Mouse (Mus musculus) midbrain, postnatal 0 days (tissue): ENCODE measurements at regions not wholly inside any gene's neighbourhood (a gene's known extent, or its start where the extent isn't known, plus 50 kb on each side); places are given as distances from the start of the nearest gene placed in this dataset.

ENCODE experiments used
- ATAC-seq: fragments of 200-750 bp; cut with Nextera tagmentation; 2 replicates; pipeline ENCODE4 v1.8.0; 2017; ENCODE audit warnings: moderate number of reproducible peaks, mild to moderate bottlenecking, moderate TSS enrichment, moderate library complexity; ENCODE audit not compliant: low FRiP score
- DNase-seq: peaks from one replicate; pipeline ENCODE4 v3.0.0-alpha.2; 2015; ENCODE audit warnings: low spot score
- H3K27ac ChIP-seq: fragments of 300-500 bp; sonication (generic); 2 replicates; pipeline ENCODE4 v1.5.1; 2014; ENCODE audit warnings: low read depth, mild to moderate bottlenecking, low read length, mixed read lengths
- H3K27me3 ChIP-seq: fragments of 300-500 bp; sonication (generic); 2 replicates; pipeline ENCODE4 v1.6.1; 2014; ENCODE audit warnings: low read length, control low read depth, mixed read lengths; ENCODE audit not compliant: insufficient read depth
- H3K36me3 ChIP-seq: fragments of 300-500 bp; sonication (generic); 2 replicates; pipeline ENCODE4 v1.6.1; 2014; ENCODE audit warnings: low read length, control low read depth, mixed read lengths; ENCODE audit not compliant: insufficient read depth
- H3K4me1 ChIP-seq: fragments of 300-500 bp; sonication (generic); 2 replicates; pipeline ENCODE4 v1.6.1; 2014; ENCODE audit warnings: mild to moderate bottlenecking, control low read depth, antibody characterized with exemption, low read length, mixed read lengths; ENCODE audit not compliant: insufficient read depth
- H3K4me2 ChIP-seq: fragments of 300-500 bp; sonication (generic); 2 replicates; pipeline ENCODE4 v1.6.1; 2014; ENCODE audit warnings: low read depth, mild to moderate bottlenecking, low read length, mixed read lengths; ENCODE audit not compliant: poor library complexity, severe bottlenecking
- H3K4me3 ChIP-seq: fragments of 300-500 bp; sonication (generic); 2 replicates; pipeline ENCODE4 v1.5.1; 2014; ENCODE audit warnings: low read depth, mild to moderate bottlenecking, low read length, moderate library complexity
- H3K9ac ChIP-seq: fragments of 300-500 bp; sonication (generic); replicated peaks from 2 replicates; pipeline ENCODE4 v1.6.1; 2014; ENCODE audit warnings: mild to moderate bottlenecking, low read length, moderate library complexity, mixed read lengths; ENCODE audit not compliant: poor library complexity, severe bottlenecking
- H3K9me3 ChIP-seq: fragments of 300-500 bp; sonication (generic); 2 replicates; pipeline ENCODE4 v1.6.1; 2016; ENCODE audit warnings: low read length, control low read depth
- CTCF ChIP-seq: IDR thresholded peaks from 2 replicates; pipeline ENCODE4 v1.5.1; 2016; ENCODE audit warnings: antibody characterized with exemption, mild to moderate bottlenecking
- WGBS: fragments of 180-500 bp; shearing (Covaris S2); extraction: QIAGEN DNeasy Blood & Tissue Kit; methylation state at CpG from one replicate; pipeline ENCODE4 v1.1.7; 2014; 5-methylcytosine and 5-hydroxymethylcytosine counted together

DNA sequence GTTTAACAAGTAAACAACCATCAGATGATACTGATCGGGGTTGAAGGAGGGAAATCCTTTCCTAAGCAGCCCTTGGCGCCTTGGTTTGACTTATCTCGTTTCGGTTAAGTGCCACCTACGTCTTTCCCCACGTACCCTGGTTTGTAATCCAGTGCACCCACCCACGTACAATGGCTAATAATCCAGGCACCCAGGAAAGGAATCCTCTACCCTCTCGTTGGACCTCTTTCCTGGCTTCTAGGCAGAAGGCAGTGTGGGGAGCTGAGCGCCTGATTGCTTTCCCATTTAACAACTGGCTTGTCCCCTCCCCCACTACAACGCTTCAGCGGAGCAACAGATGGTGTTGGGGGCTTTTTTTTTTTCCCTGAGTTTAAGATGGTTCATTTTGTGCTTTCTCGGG, 789.6 kb upstream of the Car8 start:
- H3K4me1 ChIP-seq = peaks cover 3% of the 10 kb centered on the region
- no peak for TF ChIP-seq CTCF
- peak overlapping the region; percentile 37; the same call in 1 of the 2 replicates for H3K9ac ChIP-seq
- H3K27me3 ChIP-seq = no peaks in the 10 kb centered on the region
- H3K4me2 ChIP-seq = peak overlapping the region; percentile 94
- H3K27ac ChIP-seq = no peak overlapping the region
- H3K4me3 ChIP-seq = peak overlapping the region; percentile 44
- no peaks in the 10 kb centered on the region for H3K9me3 ChIP-seq
- no peaks in the 10 kb centered on the region for H3K36me3 ChIP-seq
- ATAC-seq = no peak
- whole genome bisulfite sequencing = under 1% methylated on average over 12 of the region's 12 CpGs
- peak; percentile 83 for DNase-seq

DNA sequence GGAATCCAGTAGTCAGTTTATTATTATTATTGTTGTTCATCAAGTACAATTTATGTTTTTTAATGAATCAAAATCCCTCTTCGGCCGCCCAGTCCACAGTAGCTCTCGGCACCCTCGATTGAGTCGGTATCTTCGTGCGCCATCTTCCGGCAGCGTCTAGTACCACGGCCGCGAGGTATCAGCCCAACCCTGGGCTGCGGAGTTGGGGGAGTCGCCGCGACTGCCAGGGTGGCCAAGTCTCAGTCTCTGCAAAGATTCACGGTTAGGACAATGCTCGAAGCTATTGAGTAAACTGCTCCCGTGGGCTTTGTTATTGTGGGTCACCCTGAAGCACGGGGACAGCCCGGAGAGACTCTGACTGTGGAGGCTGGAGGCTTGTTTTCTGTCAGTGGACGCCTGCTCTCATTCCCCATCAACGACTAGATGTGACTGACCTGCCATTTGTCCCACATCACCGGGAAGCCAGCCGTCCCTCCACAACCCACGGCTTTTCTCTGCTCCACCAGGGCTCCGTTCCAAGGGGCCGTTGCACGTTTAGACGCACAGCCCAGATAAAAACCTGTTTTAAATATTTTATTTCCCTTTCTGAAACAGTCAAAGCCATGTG, 789.1 kb upstream of the Car8 start:
- no peaks in the 10 kb centered on the region for H3K27me3 ChIP-seq
- no peaks in the 10 kb centered on the region for H3K9me3 ChIP-seq
- H3K36me3 ChIP-seq = no peaks in the 10 kb centered on the region
- DNase-seq (peak; percentile 92), ATAC-seq (peak; percentile 90)
- peak overlapping the region; percentile 37; the same call in 1 of the 2 replicates for H3K9ac ChIP-seq
- TF ChIP-seq CTCF = peak; percentile 91
- H3K4me1 ChIP-seq = peaks cover 3% of the 10 kb centered on the region
- peak overlapping the region; percentile 44 for H3K4me3 ChIP-seq
- H3K4me2 ChIP-seq = peak overlapping the region; percentile 94
- under 1% methylated on average over 30 of the region's 30 CpGs for WGBS
- no peak overlapping the region for H3K27ac ChIP-seq

DNA sequence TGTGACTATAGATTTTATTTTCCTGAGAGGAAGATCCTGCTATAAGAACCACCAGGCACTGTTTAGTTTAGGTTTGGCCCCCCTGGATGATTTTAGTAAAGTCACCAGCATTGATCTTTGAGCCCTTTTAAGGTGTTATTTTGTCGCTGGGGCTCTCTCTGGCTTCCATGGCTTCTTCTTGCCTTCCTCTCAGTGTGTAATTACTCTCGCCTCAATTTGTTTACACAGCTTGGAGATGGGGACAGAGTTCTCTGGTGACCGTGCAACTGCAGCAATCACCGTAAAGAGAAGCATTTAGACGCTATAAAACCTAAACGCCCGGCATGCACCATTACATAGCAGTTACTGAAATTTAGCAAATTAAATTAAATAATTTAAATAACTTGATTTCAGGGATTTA, 788.5 kb upstream of the Car8 start:
- DNase-seq (no peak), ATAC-seq (no peak)
- WGBS = 12% methylated on average over 7 of the region's 7 CpGs
- H3K27me3 ChIP-seq = no peaks in the 10 kb centered on the region
- H3K36me3 ChIP-seq = no peaks in the 10 kb centered on the region
- H3K4me2 ChIP-seq = peak overlapping the region; percentile 94
- H3K9ac ChIP-seq = 0 out of 2 replicates have a peak overlapping the region, but pooled peaks have one; percentile 29
- H3K27ac ChIP-seq = no peak overlapping the region
- no peaks in the 10 kb centered on the region for H3K9me3 ChIP-seq
- peak overlapping the region; percentile 44 for H3K4me3 ChIP-seq
- no peak for TF ChIP-seq CTCF
- peaks cover 3% of the 10 kb centered on the region for H3K4me1 ChIP-seq

DNA sequence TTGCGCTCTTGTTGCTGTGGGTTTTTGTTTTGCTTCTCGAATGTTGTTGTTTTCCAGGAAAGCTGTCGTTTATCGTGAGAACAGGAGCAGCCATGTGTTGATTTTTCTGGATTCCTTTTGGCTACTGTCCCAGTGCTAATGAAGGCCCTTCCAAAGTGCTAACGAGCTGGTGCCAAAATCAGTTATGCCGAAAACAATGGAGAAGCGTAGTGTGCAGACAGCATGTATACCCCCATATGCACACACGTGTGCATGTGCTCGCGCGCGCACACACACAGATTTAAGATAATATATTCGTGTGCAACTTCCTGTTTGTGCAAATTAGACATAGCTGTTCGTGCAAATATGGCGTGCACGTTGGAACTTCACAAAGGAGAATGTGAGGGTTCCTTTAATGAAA, 788.0 kb upstream of the Car8 start:
- no peak for TF ChIP-seq CTCF
- 60% methylated on average over 16 of the region's 16 CpGs for WGBS
- Histone ChIP-seq H3K4me1 (peaks cover 3% of the 10 kb centered on the region), H3K27me3 (no peaks in the 10 kb centered on the region), H3K4me2 (no peak overlapping the region), H3K27ac (no peak overlapping the region), H3K36me3 (no peaks in the 10 kb centered on the region), H3K9me3 (no peaks in the 10 kb centered on the region), H3K9ac (no peak overlapping the region), H3K4me3 (no peak overlapping the region)
- DNase-seq (peak; percentile 81), ATAC-seq (no peak)

DNA sequence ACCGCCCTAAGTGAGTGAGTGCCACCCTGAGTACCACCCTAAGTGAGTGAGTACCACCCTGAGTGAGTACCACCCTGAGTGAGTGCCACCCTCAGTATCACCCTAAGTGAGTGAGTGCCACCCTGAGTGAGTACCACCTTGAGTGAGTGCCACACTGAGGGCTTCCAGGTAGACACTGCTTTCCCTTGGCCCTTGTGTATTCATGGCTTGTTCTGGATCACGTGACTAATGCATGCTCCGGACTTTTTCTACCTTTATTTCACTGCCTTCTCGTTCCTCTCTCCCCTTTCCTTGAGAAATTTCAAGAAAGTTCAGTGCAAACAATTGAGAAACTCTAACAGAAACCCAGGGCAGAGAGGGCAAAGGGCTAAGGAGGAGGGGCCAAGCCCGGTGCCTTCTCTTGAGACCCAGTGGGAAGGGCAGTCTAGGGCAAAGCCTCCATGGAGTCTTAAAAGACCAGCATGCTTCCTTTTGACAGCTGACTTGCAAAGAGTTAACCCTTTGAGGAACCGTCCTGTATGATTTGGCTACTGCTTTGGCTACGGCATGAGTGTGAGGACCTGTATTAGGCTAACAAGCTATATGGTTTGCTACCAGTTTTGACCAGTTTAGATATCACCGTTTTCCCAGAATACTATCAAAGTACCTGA, 787.1 kb upstream of the Car8 start:
- peaks cover 3% of the 10 kb centered on the region for H3K4me1 ChIP-seq
- no peak overlapping the region for H3K27ac ChIP-seq
- 52% methylated on average over 8 of the region's 8 CpGs for WGBS
- no peaks in the 10 kb centered on the region for H3K36me3 ChIP-seq
- DNase-seq = no peak
- H3K4me2 ChIP-seq = no peak overlapping the region
- ATAC-seq = no peak
- no peaks in the 10 kb centered on the region for H3K27me3 ChIP-seq
- H3K9me3 ChIP-seq = no peaks in the 10 kb centered on the region
- no peak overlapping the region for H3K4me3 ChIP-seq
- H3K9ac ChIP-seq = no peak overlapping the region
- TF ChIP-seq CTCF = no peak

DNA sequence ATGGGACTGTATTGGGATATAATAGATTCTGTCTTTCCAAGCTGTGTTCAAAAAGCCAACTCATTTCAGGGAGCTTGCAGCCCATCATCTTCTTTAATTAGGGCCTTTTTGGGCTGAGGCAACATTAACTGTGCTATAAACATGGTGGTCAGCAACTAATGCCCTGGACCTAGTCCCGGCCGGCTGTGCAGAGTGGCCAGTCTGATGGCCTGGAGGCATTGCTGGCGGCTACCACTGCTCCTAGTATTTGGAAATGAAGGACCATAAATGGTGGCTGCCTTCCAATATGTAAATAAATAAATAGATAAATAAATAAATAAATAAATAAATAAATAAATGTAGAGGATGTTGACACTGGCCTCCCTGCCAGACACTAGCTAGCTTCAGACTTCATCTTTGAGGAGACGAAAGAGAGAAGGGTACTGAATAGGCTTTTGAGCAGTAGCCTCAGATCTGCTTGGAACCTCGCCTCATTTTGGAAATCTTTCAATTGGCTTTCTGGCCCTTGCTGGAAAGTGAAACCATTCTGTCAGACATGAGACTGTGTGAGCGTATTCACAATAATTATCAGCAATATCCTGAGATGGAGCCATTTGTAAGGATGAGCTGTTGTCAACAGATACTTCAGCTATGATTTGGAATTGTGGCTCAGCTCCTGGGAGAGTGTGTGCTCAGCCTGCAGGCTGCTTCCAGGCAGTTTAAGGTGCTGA, 785.5 kb upstream of the Car8 start:
- no peak for TF ChIP-seq CTCF
- no peak overlapping the region for H3K27ac ChIP-seq
- DNase-seq = peak; percentile 40

More for the DNA sequence above, 785.5 kb upstream of the Car8 start:
- Histone ChIP-seq H3K9me3 (no peaks in the 10 kb centered on the region), H3K9ac (no peak overlapping the region), H3K27me3 (no peaks in the 10 kb centered on the region), H3K4me2 (no peak overlapping the region), H3K4me3 (no peak overlapping the region), H3K36me3 (no peaks in the 10 kb centered on the region), H3K4me1 (peaks cover 3% of the 10 kb centered on the region)
- WGBS = 77% methylated on average over 6 of the region's 6 CpGs
- no peak for ATAC-seq
